Mouse (Mus musculus): ENCODE results near the gene Arhgap17.

DNA sequence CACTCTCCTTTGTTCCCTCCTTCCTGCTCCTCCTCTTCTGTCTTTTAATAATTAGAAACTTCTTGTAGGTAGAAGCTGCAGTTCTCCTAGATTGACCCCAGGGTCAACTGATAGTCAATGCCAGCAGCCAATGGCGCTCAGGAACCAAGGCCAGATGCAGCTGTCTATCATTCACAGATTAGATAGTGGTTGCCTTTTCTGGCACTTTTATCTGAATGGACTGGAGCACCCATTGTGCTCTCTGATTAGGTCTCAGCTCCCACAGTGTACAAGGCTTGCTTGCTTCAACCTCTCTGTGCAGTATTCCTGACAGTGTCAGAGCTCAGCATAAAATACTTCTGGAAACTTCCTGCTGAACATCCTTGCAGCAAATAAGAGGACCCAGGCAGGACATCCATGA lies 124.9 kb downstream of the Arhgap17 start:
- TF ChIP-seq CTCF (IDR thresholded peaks at IDR 0.05; ENCODE audit: low read depth) = no peak
- TF ChIP-seq EP300 (IDR thresholded peaks at IDR 0.05; ENCODE audit: low read depth) = 0 out of 2 replicates have a peak, but pooled peaks have one; percentile 16

Data from liver, postnatal 0 days (tissue).